Mouse (Mus musculus) lung, postnatal 4 days (tissue): ENCODE data around the gene Marc1.
A peak's percentile ranks its signal among the peaks of the same experiment; 100 is the strongest.

Source experiments
- DNase-seq, 2 experiments: peaks; one replicate each; pipeline ENCODE4 v3.0.0; 2021

The Marc1 gene

GRCm38 (mm10) chr1:184810780-184811575 is at the start of gene Marc1:
Marc1 (minus strand) TSS chr1:184811313.
- no peak for DNase-seq

- DNase-seq: peak; percentile 56 to 83
These were observed 49.2 kb upstream of the Marc1 start for GRCm38 (mm10) chr1:184860276-184860675.

- DNase-seq: no peak
These were observed 47.1 kb upstream of the Marc1 start for GRCm38 (mm10) chr1:184858253-184858652.

GRCm38 (mm10) chr1:184857216-184857615 is 46.1 kb upstream of the Marc1 start:
- DNase-seq: no peak

- no peak for DNase-seq
These were observed 42.8 kb upstream of the Marc1 start for GRCm38 (mm10) chr1:184853922-184854321.

- peak; percentile 84 to 88 for DNase-seq
These were observed 42.2 kb upstream of the Marc1 start for GRCm38 (mm10) chr1:184853339-184853738.

- DNase-seq: peak; percentile 86 to 88
These were observed 40.9 kb upstream of the Marc1 start for GRCm38 (mm10) chr1:184851741-184852618.

- DNase-seq: no peak
These were observed 40.1 kb upstream of the Marc1 start for GRCm38 (mm10) chr1:184851166-184851565.

- DNase-seq: no peak
These were observed 35.9 kb upstream of the Marc1 start for GRCm38 (mm10) chr1:184846973-184847372.

GRCm38 (mm10) chr1:184846092-184846750 is 35.1 kb upstream of the Marc1 start, which contains the start of gene Marc2:
Marc2 (minus strand) TSS chr1:184846451.
- DNase-seq: no peak

GRCm38 (mm10) chr1:184845111-184846071 is 34.3 kb upstream of the Marc1 start:
- DNase-seq: peak; percentile 94 to 96

- DNase-seq: peak; percentile 56 to 69
These were observed 33.4 kb upstream of the Marc1 start for GRCm38 (mm10) chr1:184844326-184845066.

- no peak for DNase-seq
These were observed 26.5 kb upstream of the Marc1 start for GRCm38 (mm10) chr1:184837649-184838048.

- DNase-seq: no peak
These were observed 25.2 kb upstream of the Marc1 start for GRCm38 (mm10) chr1:184836350-184836749.

GRCm38 (mm10) chr1:184833499-184833898 is 22.4 kb upstream of the Marc1 start:
- no peak for DNase-seq

- DNase-seq: no peak
These were observed 21.1 kb upstream of the Marc1 start for GRCm38 (mm10) chr1:184832211-184832610.

- no peak for DNase-seq
These were observed 18.8 kb upstream of the Marc1 start for GRCm38 (mm10) chr1:184829897-184830296.

GRCm38 (mm10) chr1:184827175-184827701 is 16.1 kb upstream of the Marc1 start:
- no peak for DNase-seq

GRCm38 (mm10) chr1:184825093-184825492 is 14.0 kb upstream of the Marc1 start:
- peak in 1 of 2 experiments; percentile 56 for DNase-seq

- peak; percentile 90 to 93 for DNase-seq
These were observed 13.3 kb upstream of the Marc1 start for GRCm38 (mm10) chr1:184824439-184824851.

GRCm38 (mm10) chr1:184822678-184823077 is 11.6 kb upstream of the Marc1 start:
- DNase-seq: peak in 1 of 2 experiments; percentile 34
